Mouse (Mus musculus) liver, adult 2 months (tissue): ENCODE measurements at regions not wholly inside any gene's neighbourhood (a gene's known extent, or its start where the extent isn't known, plus 50 kb on each side); places are given as distances from the start of the nearest gene placed in this dataset.

Experiments used
- DNase-seq: peaks from one replicate; pipeline ENCODE4 v3.0.0-alpha.2; 2011; ENCODE audit warnings: low read depth, low spot score; ENCODE audit errors: extremely low read depth
- H3K27ac ChIP-seq: fragments of 200-500 bp; replicated peaks from 2 replicates; pipeline ENCODE4 v1.5.1; 2012; ENCODE audit warnings: low read depth, mild to moderate bottlenecking, control low read depth, inconsistent platforms, low read length; ENCODE audit not compliant: insufficient read depth
- H3K27me3 ChIP-seq: fragments of 200-500 bp; 2 replicates; pipeline ENCODE4 v1.6.1; 2012; ENCODE audit warnings: mild to moderate bottlenecking, moderate library complexity, low read length, inconsistent platforms; ENCODE audit not compliant: control insufficient read depth, insufficient read depth
- H3K36me3 ChIP-seq: fragments of 200-500 bp; 2 replicates; pipeline ENCODE4 v1.6.1; 2012; ENCODE audit warnings: low read length, inconsistent platforms; ENCODE audit not compliant: control insufficient read depth, insufficient read depth
- H3K4me1 ChIP-seq: fragments of 200-500 bp; 2 replicates; pipeline ENCODE4 v1.6.1; 2011; ENCODE audit warnings: low read length; ENCODE audit not compliant: control insufficient read depth, insufficient read depth
- H3K4me3 ChIP-seq: fragments of 200-500 bp; 2 replicates; pipeline ENCODE4 v1.5.1; 2011; ENCODE audit warnings: low read depth, mild to moderate bottlenecking, control low read depth, low read length, moderate library complexity; ENCODE audit not compliant: insufficient read depth
- H3K79me2 ChIP-seq: fragments of 200-500 bp; 2 replicates; pipeline ENCODE4 v1.6.1; 2012; ENCODE audit warnings: inconsistent platforms, mild to moderate bottlenecking, low read length, moderate library complexity; ENCODE audit not compliant: control insufficient read depth, insufficient read depth
- H3K9ac ChIP-seq: fragments of 200-500 bp; 2 replicates; pipeline ENCODE4 v1.6.1; 2012; ENCODE audit warnings: low read depth, mild to moderate bottlenecking, control low read depth, inconsistent platforms, low read length
- CTCF ChIP-seq: fragments of 200-500 bp; IDR thresholded peaks from 2 replicates; pipeline ENCODE4 v1.5.1; 2011; ENCODE audit warnings: low read depth, low read length, control low read depth
- POLR2A ChIP-seq: fragments of 200-500 bp; IDR thresholded peaks from 2 replicates; pipeline ENCODE4 v1.6.1; 2011; ENCODE audit warnings: low read length, control low read depth; ENCODE audit not compliant: insufficient read depth; ENCODE audit errors: extremely low read depth
- WGBS: fragments of 180-500 bp; shearing (Covaris S2); methylation state at CpG from one replicate; pipeline ENCODE4 v1.1.7; 2018; 5-methylcytosine and 5-hydroxymethylcytosine counted together

GRCm38 (mm10) chr3:50879595-50879994 lies 344.7 kb upstream of the Noct start:
- Histone ChIP-seq H3K4me3 (no peak overlapping the region), H3K4me1 (no peaks in the 10 kb centered on the region), H3K79me2 (no peaks in the 10 kb centered on the region), H3K27me3 (no peaks in the 10 kb centered on the region; the same call in 1 of the 2 replicates), H3K9ac (no peak overlapping the region), H3K27ac (no peak overlapping the region), H3K36me3 (no peaks in the 10 kb centered on the region)
- WGBS = 77% methylated on average over 8 of the region's 8 CpGs
- DNase-seq = no peak
- TF ChIP-seq POLR2A (no peak), CTCF (no peak)

DNA sequence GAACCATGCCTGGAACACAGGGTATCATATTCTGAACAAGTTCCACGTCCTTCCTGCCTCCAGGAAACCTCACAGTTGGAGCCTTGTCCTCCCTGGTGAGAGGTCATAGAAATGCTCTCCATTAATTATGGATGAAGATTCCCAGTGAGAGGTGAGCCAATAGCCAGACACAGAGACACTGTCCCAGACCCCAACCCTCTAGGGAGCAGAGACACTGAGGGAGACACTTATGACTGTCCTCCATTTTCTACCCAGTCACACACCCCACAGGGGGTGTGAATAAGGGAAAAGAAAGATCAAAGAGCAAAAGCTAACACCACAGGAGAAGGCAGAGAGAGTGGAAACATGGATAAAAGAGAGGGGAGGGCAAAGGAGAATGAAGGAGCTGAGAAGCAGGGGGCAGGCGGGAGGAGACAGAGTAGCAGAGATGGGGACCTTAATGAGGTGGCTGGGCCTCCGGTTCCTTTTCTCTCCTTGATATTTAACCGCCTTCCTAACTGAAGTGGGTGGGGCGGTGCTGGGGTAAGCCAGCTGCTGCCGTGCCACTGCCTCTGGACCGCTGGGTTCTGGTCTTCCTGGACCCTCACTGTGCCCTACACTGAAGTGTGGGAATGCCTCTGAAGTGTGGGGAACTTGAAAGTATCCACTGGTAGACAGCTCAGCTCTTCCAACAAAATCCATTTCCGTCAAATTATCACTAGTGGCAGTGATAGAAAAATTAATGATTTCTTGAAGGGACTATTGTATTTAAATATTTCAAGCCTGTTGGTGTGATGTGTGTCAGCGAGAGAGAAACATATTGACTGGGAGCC lies 342.6 kb upstream of the Noct start:
- TF ChIP-seq POLR2A (no peak), CTCF (no peak)
- no peak overlapping the region for H3K4me3 ChIP-seq
- H3K9ac ChIP-seq = no peak overlapping the region
- H3K27ac ChIP-seq = no peak overlapping the region
- DNase-seq = no peak
- no peaks in the 10 kb centered on the region for H3K36me3 ChIP-seq
- no peaks in the 10 kb centered on the region for H3K4me1 ChIP-seq
- WGBS = 34% methylated on average over 9 of the region's 9 CpGs
- H3K79me2 ChIP-seq = no peaks in the 10 kb centered on the region
- H3K27me3 ChIP-seq = no peaks in the 10 kb centered on the region; the same call in 1 of the 2 replicates

GRCm38 (mm10) chr3:50882249-50882733 lies 342.0 kb upstream of the Noct start:
- peaks cover 4% of the 10 kb centered on the region; the same call in 1 of the 2 replicates for H3K4me1 ChIP-seq
- no peak for DNase-seq
- no peak overlapping the region for H3K27ac ChIP-seq
- no peaks in the 10 kb centered on the region; the same call in 1 of the 2 replicates for H3K27me3 ChIP-seq
- 26% methylated on average over 8 of the region's 8 CpGs for WGBS
- H3K9ac ChIP-seq = no peak overlapping the region
- no peaks in the 10 kb centered on the region for H3K79me2 ChIP-seq
- TF ChIP-seq CTCF (no peak), POLR2A (no peak)
- no peaks in the 10 kb centered on the region for H3K36me3 ChIP-seq
- no peak overlapping the region for H3K4me3 ChIP-seq

DNA sequence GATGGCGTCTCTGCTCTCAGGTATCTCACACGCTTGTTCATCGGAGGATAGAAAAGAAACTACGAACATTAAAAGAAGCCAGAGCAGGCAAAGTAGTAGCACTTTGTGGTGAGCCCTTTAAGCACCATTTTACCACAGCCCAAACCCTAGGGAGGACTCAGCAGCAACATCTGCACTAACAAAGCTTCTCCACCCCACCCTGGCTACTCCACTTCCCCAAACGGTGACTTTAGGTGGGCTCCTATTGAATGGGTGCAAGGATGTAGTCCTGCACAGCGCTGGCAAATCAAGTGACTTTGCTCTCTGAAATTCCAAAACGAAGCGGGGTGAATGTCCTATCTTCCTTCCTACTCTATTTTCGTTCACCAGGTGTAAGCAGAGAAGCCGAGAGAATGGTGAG lies 337.9 kb upstream of the Noct start:
- Histone ChIP-seq H3K4me3 (no peak overlapping the region), H3K79me2 (no peaks in the 10 kb centered on the region), H3K4me1 (peaks cover 14% of the 10 kb centered on the region), H3K9ac (no peak overlapping the region), H3K27ac (no peak overlapping the region), H3K27me3 (no peaks in the 10 kb centered on the region; the same call in 1 of the 2 replicates), H3K36me3 (no peaks in the 10 kb centered on the region)
- TF ChIP-seq POLR2A = no peak
- TF ChIP-seq CTCF = no peak
- DNase-seq = no peak
- WGBS = 73% methylated on average over 10 of the region's 10 CpGs

- H3K79me2 ChIP-seq = no peaks in the 10 kb centered on the region
- no peaks in the 10 kb centered on the region for H3K27me3 ChIP-seq
- H3K27ac ChIP-seq = no peak overlapping the region
- no peak overlapping the region for H3K9ac ChIP-seq
- no peak for TF ChIP-seq CTCF
- TF ChIP-seq POLR2A = no peak
- H3K4me1 ChIP-seq = peaks cover 14% of the 10 kb centered on the region
- WGBS = 8% methylated on average over 7 of the region's 7 CpGs
- no peak overlapping the region for H3K4me3 ChIP-seq
- DNase-seq = peak; percentile 49
- no peaks in the 10 kb centered on the region for H3K36me3 ChIP-seq
Observed at GRCm38 (mm10) chr3:50887002-50887401, 337.2 kb upstream of the Noct start.

- Histone ChIP-seq H3K36me3 (no peaks in the 10 kb centered on the region), H3K4me1 (peaks cover 14% of the 10 kb centered on the region), H3K4me3 (no peak overlapping the region), H3K27ac (no peak overlapping the region), H3K79me2 (no peaks in the 10 kb centered on the region), H3K9ac (no peak overlapping the region), H3K27me3 (no peaks in the 10 kb centered on the region)
- 33% methylated on average over 4 of the region's 4 CpGs for WGBS
- DNase-seq = peak; percentile 81
- TF ChIP-seq POLR2A (no peak), CTCF (no peak)
Observed at GRCm38 (mm10) chr3:50888571-50889210, 335.6 kb upstream of the Noct start.
